Mouse (Mus musculus): ENCODE measurements at regions not wholly inside any gene's neighbourhood (a gene's known extent, or its start where the extent isn't known, plus 50 kb on each side); places are given as distances from the start of the nearest gene placed in this dataset.
A peak's percentile ranks its signal among the peaks of the same experiment; 100 is the strongest.

GRCm38 (mm10) chr6:116998948-116999682 lies 169.2 kb upstream of the Cxcl12 start:
- intact Hi-C loops (cut with DNase I) = no loop called here
- DNase-seq = peak; percentile 89

- intact Hi-C loops (cut with DNase I) = no loop called here
- DNase-seq = no peak
Observed at GRCm38 (mm10) chr6:116999940-117000339, 168.4 kb upstream of the Cxcl12 start.

GRCm38 (mm10) chr6:117000951-117001725 lies 167.2 kb upstream of the Cxcl12 start:
- DNase-seq = no peak
- intact Hi-C loops (cut with DNase I) = no loop called here

GRCm38 (mm10) chr6:117012621-117013020 lies 155.7 kb upstream of the Cxcl12 start:
- intact Hi-C loops (cut with DNase I) = no loop called here

GRCm38 (mm10) chr6:117015461-117015860 lies 152.9 kb upstream of the Cxcl12 start:
- intact Hi-C loops (cut with DNase I) = no loop called here
- DNase-seq = no peak

More at GRCm38 (mm10) chr6:117012621-117013020, 155.7 kb upstream of the Cxcl12 start:
- no peak for DNase-seq

- intact Hi-C loops (cut with DNase I) = no loop called here
- DNase-seq = no peak
Observed at GRCm38 (mm10) chr6:117021851-117022250, 146.5 kb upstream of the Cxcl12 start.

GRCm38 (mm10) chr6:117032042-117032746 lies 136.1 kb upstream of the Cxcl12 start:
- DNase-seq = peak; percentile 17
- intact Hi-C loops (cut with DNase I) = no loop called here

- intact Hi-C loops (cut with DNase I) = no loop called here
- no peak for DNase-seq
Observed at GRCm38 (mm10) chr6:117043744-117044143, 124.6 kb upstream of the Cxcl12 start.

GRCm38 (mm10) chr6:117049459-117050010 lies 118.8 kb upstream of the Cxcl12 start:
- DNase-seq = no peak
- intact Hi-C loops (cut with DNase I) = no loop called here

GRCm38 (mm10) chr6:117060688-117061087 lies 107.6 kb upstream of the Cxcl12 start:
- no peak for DNase-seq
- intact Hi-C loops (cut with DNase I) = no loop called here

GRCm38 (mm10) chr6:117067541-117068305 lies 100.6 kb upstream of the Cxcl12 start:
- no peak for DNase-seq
- intact Hi-C loops (cut with DNase I) = no loop called here

GRCm38 (mm10) chr6:117071311-117071710 lies 97.0 kb upstream of the Cxcl12 start:
- DNase-seq = peak; percentile 35
- intact Hi-C loops (cut with DNase I) = no loop called here

GRCm38 (mm10) chr6:117071857-117072256 lies 96.5 kb upstream of the Cxcl12 start:
- no peak for DNase-seq
- intact Hi-C loops (cut with DNase I) = no loop called here

- DNase-seq = no peak
Observed at GRCm38 (mm10) chr6:117079500-117079899, 88.8 kb upstream of the Cxcl12 start.

GRCm38 (mm10) chr6:117080973-117081372 lies 87.4 kb upstream of the Cxcl12 start:
- intact Hi-C loops (cut with DNase I) = no loop called here
- peak; percentile 45 for DNase-seq

More at GRCm38 (mm10) chr6:117079500-117079899, 88.8 kb upstream of the Cxcl12 start:
- intact Hi-C loops (cut with DNase I) = no loop called here

GRCm38 (mm10) chr6:117084211-117084610 lies 84.1 kb upstream of the Cxcl12 start:
- intact Hi-C loops (cut with DNase I) = no loop called here
- no peak for DNase-seq

- DNase-seq = no peak
Observed at GRCm38 (mm10) chr6:117084833-117085500, 83.4 kb upstream of the Cxcl12 start.

GRCm38 (mm10) chr6:117094742-117095141 lies 73.6 kb upstream of the Cxcl12 start:
- intact Hi-C loops (cut with DNase I) = no loop called here
- DNase-seq = no peak

More at GRCm38 (mm10) chr6:117084833-117085500, 83.4 kb upstream of the Cxcl12 start:
- intact Hi-C loops (cut with DNase I) = no loop called here

- DNase-seq = peak; percentile 56
- intact Hi-C loops (cut with DNase I) = no loop called here
Observed at GRCm38 (mm10) chr6:117099871-117100270, 68.5 kb upstream of the Cxcl12 start.

GRCm38 (mm10) chr6:117102693-117103092 lies 65.6 kb upstream of the Cxcl12 start:
- DNase-seq = no peak
- intact Hi-C loops (cut with DNase I) = no loop called here
